Mouse (Mus musculus) olfactory bulb, adult 2 months (tissue): ENCODE measurements around the gene Slc30a2. TPM values are rescaled to one million over a fixed set of nuclear protein-coding genes. Genes with fewer than 3 reads are reported as not detected.
"Not testable (repeated sequence)": the region's sequence is repeated elsewhere in the genome, so short reads cannot be mapped to it uniquely, and the experiment has no call there.

Experiments used
- H3K27ac ChIP-seq: fragments of 200-500 bp; 2 replicates; pipeline ENCODE4 v1.5.1; 2012; ENCODE audit warnings: low read depth, low read length; ENCODE audit not compliant: insufficient read depth
- H3K4me1 ChIP-seq: fragments of 200-500 bp; 2 replicates; pipeline ENCODE4 v1.6.1; 2012; ENCODE audit warnings: low read length; ENCODE audit not compliant: control insufficient read depth, insufficient read depth
- H3K4me3 ChIP-seq: fragments of 200-500 bp; 2 replicates; pipeline ENCODE4 v1.5.1; 2012; ENCODE audit warnings: mild to moderate bottlenecking, low read depth, low read length, moderate library complexity; ENCODE audit not compliant: insufficient read depth
- CTCF ChIP-seq: fragments of 200-500 bp; IDR thresholded peaks from 2 replicates; pipeline ENCODE4 v1.5.1; 2012; ENCODE audit warnings: low read depth, mild to moderate bottlenecking, low read length, moderate library complexity; ENCODE audit not compliant: insufficient read depth
- POLR2A ChIP-seq: fragments of 200-500 bp; IDR thresholded peaks from 2 replicates; pipeline ENCODE4 v1.6.1; 2012; ENCODE audit warnings: mild to moderate bottlenecking, low read depth, low read length, moderate library complexity; ENCODE audit not compliant: insufficient read depth
- WGBS: fragments of 180-500 bp; shearing (Covaris S2); methylation state at CpG from one replicate; pipeline ENCODE4 v1.1.7; 2018; 5-methylcytosine and 5-hydroxymethylcytosine counted together
- polyA plus RNA-seq: library from polyadenylated mRNA; stranded (reverse); fragments of >200 nt; gene quantifications from 2 replicates; pipeline ENCODE4 v1.2.4, GENCODE M21; 2012; ENCODE audit warnings: low replicate concordance; ENCODE audit not compliant: missing spikeins, insufficient read depth, insufficient read length

Slc30a2 gene
- polyA plus RNA-seq, 1 experiment = not detected

- Histone ChIP-seq H3K4me1 (0 out of 2 replicates have a peak, but pooled peaks cover 4% of the 10 kb centered on the region), H3K4me3 (no peak overlapping the region), H3K27ac (no peak overlapping the region)
- 69% methylated on average over 5 of the region's 5 CpGs for WGBS
- no peak for TF ChIP-seq POLR2A
- TF ChIP-seq CTCF = no peak
Observed at GRCm38 (mm10) chr4:134330281-134330680, 12.7 kb upstream of the Slc30a2 start.

GRCm38 (mm10) chr4:134341231-134341630 lies 1.8 kb upstream of the Slc30a2 start:
- whole genome bisulfite sequencing = 32% methylated on average over 6 of the region's 6 CpGs
- peaks cover 13% of the 10 kb centered on the region for H3K4me1 ChIP-seq
- H3K4me3 ChIP-seq, H3K27ac ChIP-seq: not testable (repeated sequence)

- H3K4me3 ChIP-seq = no peak overlapping the region
- 54% methylated on average over 11 of the region's 11 CpGs for WGBS
- H3K4me1 ChIP-seq = peaks cover 13% of the 10 kb centered on the region
- H3K27ac ChIP-seq = no peak overlapping the region
- TF ChIP-seq POLR2A (no peak), CTCF (no peak)
Observed at GRCm38 (mm10) chr4:134342213-134342779, 685 bp upstream of the Slc30a2 start.

- TF ChIP-seq POLR2A (no peak), CTCF (no peak)
- 69% methylated on average over 3 of the region's 3 CpGs for whole genome bisulfite sequencing
- Histone ChIP-seq H3K27ac (no peak overlapping the region), H3K4me1 (peaks cover 13% of the 10 kb centered on the region), H3K4me3 (no peak overlapping the region)
Observed at GRCm38 (mm10) chr4:134344620-134345019, 1.6 kb downstream of the Slc30a2 start.

- Histone ChIP-seq H3K27ac (no peak overlapping the region), H3K4me1 (peaks cover 13% of the 10 kb centered on the region), H3K4me3 (no peak overlapping the region)
- no peak for TF ChIP-seq CTCF
- TF ChIP-seq POLR2A = no peak
- WGBS = 91% methylated on average over 15 of the region's 15 CpGs
Observed at GRCm38 (mm10) chr4:134345802-134346201, 2.8 kb downstream of the Slc30a2 start.

- TF ChIP-seq CTCF (no peak), POLR2A (no peak)
- Histone ChIP-seq H3K4me1 (peaks cover 14% of the 10 kb centered on the region), H3K27ac (no peak overlapping the region), H3K4me3 (no peak overlapping the region)
- 74% methylated on average over 11 of the region's 11 CpGs for WGBS
Observed at GRCm38 (mm10) chr4:134348078-134348477, 5.1 kb downstream of the Slc30a2 start.

GRCm38 (mm10) chr4:134348545-134348944 lies 5.6 kb downstream of the Slc30a2 start:
- H3K27ac ChIP-seq = no peak overlapping the region
- peaks cover 9% of the 10 kb centered on the region; the same call in 1 of the 2 replicates for H3K4me1 ChIP-seq
- no peak overlapping the region for H3K4me3 ChIP-seq
- TF ChIP-seq POLR2A = no peak
- no peak for TF ChIP-seq CTCF
- 87% methylated on average over 5 of the region's 5 CpGs for WGBS

GRCm38 (mm10) chr4:134349829-134350228 lies 6.8 kb downstream of the Slc30a2 start:
- H3K4me3 ChIP-seq = no peak overlapping the region
- H3K27ac ChIP-seq = no peak overlapping the region
- 93% methylated on average over 7 of the region's 7 CpGs for WGBS
- H3K4me1 ChIP-seq = 0 out of 2 replicates have a peak, but pooled peaks cover 4% of the 10 kb centered on the region
- TF ChIP-seq CTCF = no peak

- Histone ChIP-seq H3K4me3 (no peak overlapping the region), H3K4me1 (peaks cover 6% of the 10 kb centered on the region), H3K27ac (no peak overlapping the region)
- no peak for TF ChIP-seq CTCF
- 93% methylated on average over 6 of the region's 6 CpGs for WGBS
Observed at GRCm38 (mm10) chr4:134350641-134351040, 7.7 kb downstream of the Slc30a2 start.
